Mouse (Mus musculus) c-Kit-positive CD71-negative TER-119-negative erythroid progenitor cells, embryonic 14.5 days (primary cell): ENCODE data around the gene Hoxd10.

Experiments
- DNase-seq: peaks from one replicate; pipeline ENCODE4 v3.0.0-alpha.2; 2013; ENCODE audit warnings: low read depth

Gene Hoxd10

DNA sequence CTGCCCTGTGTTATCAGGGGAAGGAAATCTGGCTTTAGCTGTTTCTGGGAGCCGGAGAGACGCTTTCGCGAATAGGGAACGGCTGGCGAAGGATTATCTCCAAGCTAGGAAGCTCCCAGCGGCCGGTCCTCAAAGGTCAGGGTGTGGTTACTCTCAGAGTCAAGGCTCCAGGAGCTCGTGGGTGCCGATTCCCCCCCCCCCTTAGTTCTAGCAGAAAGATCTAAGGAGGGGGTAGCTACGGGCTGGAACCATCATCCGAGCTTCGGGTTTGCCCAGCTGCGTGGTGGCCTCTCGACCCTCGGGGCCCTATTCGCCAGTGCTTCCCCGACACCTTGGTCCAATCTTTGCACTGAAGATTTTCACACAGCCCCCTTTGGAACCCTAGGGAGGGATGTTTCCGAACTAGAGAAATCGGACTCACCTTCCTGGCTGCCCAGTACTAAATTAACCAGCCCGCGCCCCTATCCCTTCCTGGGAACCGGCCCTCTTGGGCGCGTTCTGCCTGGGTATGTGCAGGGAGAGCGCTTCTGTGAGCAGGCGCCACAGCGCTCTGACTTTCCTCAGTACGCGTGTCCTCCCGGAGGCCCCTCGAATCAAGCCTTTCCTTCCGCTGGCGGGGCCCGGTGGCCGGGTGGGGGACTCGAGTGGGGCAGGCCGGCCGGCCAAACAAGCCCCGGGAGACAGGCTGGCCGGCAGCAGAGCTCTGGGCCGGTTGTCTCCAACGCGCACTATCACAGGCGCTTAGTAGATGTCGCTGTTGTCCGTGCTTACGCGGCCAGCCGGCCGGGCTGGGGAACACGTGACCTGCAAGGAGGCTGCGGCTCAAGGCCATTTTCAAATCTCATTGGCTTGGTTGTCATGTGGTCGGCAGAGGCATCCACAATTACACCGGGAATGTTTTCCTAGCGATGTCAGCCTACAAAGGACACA is at the start of gene Hoxd10:
Gene Hoxd10 (plus strand): TSS at position 903 of the 930 bp plus-strand sequence.
- DNase-seq: no peak

DNA sequence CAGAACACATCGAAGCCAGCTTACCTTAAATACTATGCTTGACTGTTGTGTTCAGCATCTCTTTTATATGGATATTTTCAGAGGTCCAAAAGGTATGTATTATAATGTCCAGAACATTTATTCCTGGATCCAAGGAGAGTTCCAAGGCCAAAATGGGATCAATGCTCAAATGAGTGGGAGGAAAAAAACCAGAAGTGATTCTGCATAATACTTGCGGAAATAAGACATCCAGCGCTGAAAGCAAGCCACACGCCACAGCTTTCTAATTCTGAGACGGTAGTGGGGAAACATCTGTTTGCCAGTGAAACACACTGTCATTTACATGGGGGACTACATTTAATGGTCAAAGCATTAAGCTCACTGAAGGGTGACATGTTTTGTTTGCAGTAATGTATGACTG is 49.3 kb upstream of the Hoxd10 start:
- DNase-seq: no peak

DNA sequence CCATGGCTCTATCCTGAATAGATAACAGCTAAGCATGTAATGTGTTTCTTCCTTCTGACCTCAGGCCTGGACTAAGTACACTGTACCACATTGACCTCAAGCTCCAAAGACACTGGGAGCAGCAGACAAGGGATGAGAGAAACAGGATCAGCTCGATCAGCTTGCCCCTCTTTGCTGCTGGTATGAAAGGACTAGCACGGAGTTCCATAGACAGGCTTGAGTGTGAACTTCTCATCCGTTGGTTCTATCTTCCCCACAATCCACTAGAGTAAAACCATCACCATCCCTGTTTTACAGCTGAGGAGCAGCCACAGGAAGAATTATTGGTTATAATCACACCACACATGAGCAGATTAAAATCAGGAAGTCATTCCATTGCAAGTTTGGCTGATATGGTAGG is 46.1 kb upstream of the Hoxd10 start:
- no peak for DNase-seq

DNA sequence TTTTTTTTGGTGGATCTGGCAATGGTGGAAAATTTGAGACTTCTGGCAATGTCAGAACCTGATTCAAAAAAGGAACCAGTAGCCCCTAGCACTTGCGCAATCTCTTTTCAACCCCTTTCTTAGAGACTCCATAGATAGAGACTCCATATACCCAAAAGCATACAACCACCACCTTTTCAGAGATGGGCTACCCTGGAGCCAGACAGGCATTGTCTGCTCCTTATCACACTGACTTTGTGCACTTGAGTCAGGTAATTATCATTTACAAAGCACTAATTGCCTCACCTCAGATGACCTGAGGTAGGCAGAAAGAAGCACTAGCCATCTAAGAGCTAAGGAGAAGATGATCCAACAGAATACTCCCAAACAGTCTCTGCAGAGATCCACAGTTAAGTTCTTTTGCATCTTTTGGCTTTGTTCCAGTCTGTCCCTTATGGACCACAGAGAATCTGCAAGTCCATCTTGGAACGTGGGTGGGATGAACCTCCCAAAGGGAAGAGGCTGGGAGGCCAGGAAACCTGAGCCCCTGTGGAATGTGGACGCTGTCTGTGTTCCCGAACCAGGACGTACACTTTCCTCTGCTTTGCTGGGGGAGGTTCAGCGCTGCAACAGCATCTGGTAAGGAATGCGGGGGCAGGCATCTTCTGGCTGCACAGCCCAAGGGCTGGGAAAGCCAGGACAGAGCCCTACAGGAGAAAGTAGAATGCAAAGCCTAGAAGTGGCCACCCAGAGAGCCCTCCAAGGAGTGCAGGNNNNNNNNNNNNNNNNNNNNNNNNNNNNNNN is 44.5 kb upstream of the Hoxd10 start:
- DNase-seq: no peak

DNA sequence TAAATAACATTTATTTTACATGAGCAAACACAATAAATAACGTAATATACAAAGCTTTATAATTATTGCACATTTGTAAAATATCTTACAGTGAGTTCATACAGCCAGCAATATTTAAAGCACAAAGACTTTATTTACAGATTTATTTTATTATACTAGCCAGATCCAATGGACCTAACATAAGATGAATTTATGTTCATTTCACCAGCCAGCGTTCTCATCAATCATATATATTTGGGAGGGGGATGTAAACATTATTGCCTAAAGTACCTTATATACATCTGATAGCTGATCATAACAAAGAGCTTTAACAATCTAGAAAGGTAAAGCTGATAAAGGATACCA is 38.8 kb upstream of the Hoxd10 start:
- no peak for DNase-seq

DNA sequence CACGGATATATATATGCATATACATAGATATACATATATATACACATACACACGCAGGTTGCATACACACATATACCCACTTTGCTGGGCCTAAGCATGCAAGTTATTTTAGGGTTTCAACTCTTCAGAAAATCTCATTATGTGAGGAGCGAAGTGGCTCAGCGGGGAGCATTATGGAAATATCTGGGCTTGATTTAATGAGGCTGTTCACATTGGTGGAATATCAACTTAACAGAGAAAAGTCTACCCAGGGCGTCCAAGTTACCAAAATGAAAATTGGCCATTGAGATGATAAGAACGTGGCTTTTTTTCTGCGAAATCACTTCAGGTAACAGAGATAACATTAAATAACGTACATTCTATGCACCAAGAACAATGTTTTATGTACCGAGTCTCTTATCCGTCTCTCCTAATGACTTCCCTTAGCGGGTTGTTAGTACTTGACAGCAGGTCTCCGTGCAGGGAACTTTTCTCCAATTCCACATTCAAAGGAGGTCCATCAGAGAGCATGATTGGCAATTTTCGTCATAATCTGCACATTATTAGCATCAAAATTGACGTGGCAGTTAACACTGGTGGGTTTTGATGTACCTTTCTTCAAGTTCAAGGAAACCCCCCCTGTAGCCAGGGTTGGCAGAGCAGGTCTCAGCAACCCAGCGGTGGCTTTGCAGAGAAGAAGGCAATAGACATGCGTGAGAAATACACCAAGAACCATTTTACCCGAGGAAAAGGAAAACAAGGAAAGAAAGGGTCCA is 37.8 kb upstream of the Hoxd10 start:
- DNase-seq: no peak

DNA sequence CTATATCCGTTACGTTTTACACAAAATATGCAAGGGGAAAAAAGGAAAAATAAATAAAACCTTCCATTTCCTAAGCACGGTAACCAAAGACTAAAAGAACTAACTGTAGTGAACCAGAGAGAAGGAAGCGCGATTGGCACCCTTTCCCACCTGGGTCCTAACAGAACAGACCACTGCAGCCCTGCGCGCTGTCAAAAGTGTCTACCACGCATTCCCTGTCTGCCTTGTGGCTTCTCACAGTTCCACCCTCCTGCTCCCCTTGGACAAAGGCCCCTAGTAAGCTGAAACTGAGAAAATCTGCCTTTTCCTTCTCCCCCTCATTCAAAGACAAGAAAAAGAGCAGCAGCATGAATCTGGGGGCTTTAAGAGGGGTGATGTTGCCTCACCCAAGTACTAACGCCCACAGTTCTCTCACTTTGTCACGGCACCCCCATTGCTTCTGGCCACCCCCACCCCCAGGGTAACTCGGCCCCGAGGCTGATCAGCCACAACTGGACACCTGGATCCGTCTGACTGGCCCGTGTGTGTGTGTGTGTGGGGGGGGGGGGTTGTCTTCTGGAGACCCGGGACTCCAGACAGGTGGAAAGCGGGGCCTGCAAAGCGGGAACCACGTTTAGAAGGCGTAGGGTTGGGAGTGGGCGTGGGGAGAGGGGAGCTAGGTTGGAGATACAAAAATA is 36.8 kb upstream of the Hoxd10 start:
- DNase-seq: no peak

DNA sequence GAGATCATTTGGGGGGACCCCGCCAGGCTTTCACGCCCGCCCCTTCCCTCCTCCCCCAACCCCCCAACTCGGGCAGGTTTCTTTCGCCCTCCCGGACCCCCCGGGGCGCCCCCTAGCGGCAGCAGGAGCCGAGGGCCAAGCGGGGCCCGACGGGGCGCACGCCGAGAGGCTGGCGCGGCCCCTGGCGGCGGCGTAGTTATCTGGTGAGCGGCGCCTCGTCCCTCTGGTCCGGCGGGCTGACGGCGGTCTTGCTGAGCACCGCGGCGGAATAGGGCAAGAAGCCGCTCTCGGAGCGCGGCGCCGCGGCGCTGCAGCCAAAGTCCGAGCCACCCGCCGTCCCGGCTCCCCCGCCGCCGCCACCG is 36.3 kb upstream of the Hoxd10 start:
- no peak for DNase-seq

DNA sequence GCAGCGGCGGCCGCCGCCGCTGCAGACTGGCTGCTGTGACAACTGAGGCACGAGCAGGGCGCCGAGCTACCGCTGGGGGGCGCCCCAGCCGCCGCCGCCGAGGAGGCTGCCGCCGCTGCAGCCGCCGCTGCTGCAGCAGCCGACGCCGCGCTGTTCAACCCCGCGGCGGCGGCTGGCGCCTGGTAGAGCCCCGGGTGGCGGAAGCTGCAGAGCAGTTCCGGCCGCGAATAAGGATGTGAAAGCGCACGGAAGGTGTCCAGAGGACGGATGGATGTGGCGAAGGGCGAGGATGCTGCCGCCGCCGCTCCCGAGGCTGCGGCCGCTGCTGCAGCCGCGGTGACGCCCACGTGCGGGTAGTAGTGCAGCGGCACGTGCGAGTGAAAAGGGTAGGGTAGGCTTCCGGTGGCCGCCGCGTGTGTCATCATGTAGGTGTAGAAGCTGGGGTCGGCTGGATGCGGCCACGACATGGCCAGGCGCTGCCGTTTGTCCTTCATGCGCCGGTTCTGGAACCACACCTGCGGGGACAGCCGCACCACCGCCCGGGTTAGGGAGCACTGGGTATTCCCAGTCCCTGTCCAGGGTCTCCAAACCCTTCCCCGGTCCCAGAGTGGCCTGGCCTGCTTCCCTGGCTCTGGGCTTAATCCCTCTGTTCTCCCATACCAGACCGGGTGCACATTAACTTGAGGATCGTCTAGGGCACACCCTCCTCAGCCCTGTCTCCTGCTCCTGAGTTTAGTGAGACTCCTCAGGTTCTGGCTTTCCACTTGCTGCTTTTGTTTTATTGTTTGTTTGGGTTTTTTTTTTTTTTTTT is 35.7 kb upstream of the Hoxd10 start:
- no peak for DNase-seq

DNA sequence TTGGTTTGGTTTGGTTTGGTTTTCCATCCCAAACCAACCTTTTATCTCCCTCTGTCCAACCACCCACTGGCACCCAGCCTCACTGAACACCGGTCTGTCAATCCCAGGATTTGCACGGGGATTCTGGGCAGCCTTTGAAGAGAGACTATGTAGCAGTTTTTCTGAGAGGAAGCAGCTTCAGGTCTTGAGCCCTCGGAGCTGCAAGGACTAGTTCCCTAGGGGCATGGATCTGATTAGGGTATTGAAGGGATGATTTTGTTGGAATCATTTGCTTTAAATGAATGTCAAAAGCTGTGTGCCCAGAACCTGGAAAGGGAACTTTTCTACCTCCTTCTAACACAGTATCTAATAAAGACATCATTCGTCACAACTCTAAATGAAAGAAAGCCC is 35.1 kb upstream of the Hoxd10 start:
- DNase-seq: no peak

DNA sequence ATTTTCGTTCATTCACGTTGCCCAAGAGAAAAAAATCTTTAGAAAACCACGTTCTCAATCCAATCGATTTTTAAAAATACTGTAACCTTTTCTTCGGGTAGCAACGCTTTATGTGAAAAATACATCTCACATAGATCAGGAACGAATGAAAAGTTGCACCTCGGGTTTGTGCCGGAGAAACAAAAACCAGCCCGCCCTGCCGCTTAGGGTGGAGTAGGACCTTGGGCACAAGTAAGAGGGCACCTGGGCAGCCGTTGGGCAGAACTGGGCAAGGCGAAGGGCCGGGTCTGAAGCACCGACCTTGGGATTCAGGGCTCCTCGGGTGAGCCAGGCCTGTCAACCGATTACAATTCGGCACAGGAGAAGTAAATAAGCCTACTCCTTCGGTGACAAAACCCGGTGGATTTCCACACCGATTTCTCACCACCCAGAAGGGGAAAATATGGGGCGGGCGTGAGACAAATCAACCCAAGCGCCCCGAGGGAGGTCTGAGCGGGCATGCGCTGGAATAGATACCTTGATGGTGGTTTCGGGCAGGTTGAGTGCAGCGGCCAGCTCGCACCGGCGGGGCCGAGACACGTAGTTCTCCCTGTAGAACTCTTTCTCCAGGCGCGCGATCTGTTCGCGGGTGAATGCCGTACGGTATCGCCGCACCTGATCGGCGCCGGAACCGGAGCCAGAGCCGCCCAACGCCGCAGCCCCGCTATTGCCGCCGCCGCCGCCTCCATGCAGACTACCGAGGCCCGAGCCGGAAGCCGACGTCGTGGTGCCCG is 34.3 kb upstream of the Hoxd10 start:
- DNase-seq: no peak

DNA sequence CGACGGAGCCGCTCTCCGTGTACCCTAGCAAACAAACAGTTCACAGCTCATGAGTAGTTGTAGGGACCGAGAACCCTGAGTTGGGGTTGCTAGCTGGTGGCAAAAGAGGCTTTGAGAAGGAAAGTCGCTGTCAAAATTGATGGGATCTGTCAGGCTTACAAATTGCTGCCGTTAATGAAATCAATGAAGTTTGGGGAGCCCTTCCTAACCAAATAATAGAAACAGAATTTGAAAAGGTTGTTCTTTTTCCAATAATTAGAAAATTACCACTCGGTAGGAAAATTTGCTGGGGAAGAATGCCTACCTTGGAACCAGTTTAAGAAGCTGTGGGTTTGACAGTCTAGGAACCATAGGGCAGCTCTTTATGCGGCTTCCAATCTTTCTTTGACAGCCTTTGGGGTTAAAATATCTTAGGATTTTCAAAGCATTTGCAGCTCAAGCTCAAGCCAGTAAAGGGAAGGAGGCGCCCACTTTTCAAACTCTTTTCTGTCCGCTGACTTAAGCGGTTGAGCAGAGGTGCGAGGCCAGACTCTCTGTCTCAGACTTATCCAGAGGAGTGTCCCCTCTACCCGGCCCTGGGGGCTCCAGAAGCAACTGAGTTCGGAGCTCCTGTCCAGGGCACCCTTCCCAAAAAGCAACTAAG is 33.6 kb upstream of the Hoxd10 start:
- no peak for DNase-seq

DNA sequence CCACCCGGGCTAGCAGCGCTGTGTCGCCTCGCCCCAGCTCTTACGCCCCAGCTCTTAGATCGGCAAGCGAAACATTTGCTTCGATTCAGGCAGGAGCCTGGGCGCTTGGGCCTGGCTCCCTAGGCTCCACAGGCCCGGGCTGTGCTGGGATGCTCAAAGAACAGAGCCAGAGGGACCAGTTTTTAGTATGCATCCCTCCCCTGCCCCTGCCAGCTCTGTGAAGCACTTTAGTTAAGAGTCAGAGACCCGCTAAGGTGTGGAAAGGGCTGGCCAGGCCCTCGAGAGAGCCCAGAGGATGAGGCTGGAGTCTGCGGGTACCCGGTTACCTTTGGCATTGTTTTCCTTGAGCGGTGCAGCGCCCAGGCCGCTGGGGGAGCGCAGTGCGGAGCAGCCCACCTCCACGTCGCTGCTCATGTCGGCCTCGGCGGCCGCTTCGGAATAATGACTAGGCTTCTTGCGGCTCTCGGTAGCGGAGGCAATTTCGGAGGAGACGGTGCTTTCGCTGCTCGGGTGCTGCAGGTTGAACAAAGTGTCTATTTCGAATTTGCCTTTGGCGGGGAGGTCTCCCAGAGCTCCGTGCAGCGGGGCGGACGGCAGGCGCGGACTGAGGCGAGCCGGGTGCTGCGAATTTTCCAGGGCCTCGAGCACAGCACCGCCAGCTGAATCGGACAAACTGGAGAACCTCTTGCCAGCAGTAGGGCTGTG is 32.9 kb upstream of the Hoxd10 start:
- DNase-seq: no peak

DNA sequence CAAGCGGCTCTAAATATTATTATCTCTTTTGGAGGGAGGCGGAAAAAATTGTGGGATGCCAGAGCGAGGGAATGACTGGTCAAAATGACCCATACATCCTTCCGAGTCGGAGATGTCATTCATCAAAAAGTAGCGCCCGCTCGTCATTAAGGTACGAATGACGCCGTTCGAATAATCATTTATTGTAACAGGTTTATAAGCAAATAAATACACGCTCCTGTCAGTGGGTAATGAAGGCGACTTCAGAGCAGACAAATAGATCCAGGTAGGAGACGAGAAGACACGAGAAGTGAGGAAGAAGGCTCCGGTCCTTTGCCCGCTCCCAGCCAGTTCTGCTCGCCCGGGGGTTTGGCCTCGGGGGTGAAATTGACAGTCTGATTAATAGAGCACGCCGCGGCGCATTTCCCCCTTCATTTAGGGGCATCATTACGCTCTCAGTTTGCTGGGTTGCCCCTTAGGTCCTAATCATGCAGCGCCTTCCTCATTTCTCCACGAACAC is 32.2 kb upstream of the Hoxd10 start, which contains the start of gene Evx2:
Gene Evx2 (minus strand): TSS at position 51 of the 499 bp plus-strand sequence.
- no peak for DNase-seq

DNA sequence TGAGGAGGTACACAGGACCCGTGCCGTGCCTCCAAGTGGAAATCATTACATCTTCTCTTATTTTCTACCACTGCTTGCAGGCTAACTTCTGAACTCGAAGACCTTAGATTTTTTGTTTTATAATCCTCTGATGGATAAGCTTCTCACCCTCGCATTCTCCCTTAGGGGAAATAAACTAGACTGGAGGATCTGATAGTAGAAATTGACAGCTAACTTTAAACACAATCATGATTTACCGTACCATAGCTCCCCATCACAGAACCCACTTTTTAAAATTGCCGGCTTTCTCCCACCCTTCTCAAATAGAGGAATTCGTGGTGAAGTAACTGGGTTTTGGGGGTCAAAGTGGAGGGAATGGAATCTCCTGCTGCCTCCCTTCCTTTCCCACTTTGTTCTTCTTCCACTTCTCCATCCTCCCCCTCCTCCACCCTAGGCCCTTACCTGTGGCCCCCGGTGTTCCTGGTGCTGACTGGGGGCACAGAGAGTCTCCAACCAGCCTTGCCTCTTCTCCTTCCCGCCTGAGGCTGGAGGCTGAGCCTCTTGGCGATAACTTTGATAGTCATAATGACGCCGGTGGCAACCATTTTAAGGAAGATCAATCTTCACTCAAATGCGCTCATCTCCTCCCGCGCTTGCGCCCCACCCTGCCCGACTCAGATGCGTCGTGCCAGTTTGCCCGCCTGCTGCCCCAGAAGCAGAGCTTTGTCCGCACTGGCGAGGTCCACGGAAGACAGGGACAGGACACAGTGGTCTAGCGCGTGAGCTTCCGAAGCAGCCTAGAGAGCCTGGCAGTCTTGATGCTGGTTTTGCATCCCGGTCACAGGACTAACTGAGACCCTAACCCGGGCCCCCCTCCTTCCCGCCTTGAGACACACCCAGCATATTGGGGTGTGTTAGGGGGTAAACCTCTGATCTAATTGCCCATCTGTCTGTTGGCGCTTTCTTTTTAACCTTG is 31.0 kb upstream of the Hoxd10 start:
- DNase-seq: no peak

DNA sequence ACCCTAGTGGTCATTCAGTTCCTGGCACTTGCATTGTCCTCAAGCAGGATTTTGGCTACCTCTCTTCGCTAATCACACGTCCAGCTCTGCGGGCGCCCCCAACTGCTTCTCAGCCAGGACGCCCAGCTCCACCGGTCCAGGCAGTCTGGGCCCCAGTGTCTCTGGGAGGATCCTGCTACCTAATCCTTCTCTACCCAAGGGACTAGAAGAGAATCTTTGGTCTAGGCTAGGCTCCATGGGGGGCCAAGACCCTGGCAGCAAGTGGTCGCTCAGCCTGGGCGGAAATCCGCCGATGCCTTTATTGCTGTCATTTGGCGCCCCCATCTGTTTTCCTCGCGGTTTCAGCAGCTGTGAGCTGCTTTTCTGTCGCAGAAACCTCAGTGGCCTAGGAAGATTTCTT is 30.0 kb upstream of the Hoxd10 start:
- DNase-seq: no peak

DNA sequence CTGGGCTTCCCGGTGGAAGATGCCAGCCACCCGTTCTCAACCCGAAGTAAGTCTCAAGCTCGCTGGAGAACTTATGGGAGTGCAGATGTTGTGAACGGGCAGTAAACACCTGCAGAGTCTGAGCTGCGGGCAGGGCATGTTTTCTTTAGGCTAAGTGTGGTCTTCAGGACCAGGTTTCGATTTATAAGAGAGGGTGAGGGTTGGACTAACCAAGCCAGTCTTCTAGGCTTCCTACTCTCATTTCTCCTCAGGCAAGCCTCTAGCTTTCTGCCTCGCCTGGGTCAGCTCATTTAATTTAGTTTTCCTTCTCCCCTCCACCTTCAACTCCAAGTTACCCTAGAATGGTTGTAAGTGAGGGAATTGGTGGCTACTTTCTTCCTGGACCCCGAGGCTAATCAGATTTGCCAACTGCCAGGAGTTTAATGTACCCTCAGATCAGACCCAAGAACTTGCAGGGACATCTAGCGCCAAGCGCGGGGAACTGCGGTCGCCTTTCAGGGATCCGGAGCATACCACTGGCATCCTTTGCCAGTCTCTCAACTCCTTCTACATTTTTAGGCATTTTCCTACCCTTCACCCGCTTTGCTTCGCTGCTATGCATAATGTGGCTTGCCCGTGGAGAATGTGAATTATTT is 28.3 kb upstream of the Hoxd10 start:
- DNase-seq: no peak
